ENCODE assay signal across 20 mouse cellular contexts in genomic region chr2:3710521-3710920, GRCm38 (mm10).
DNase-seq lines count a peak whose midpoint lies in the region; ATAC-seq lines count a peak whose summit lies in the region.
"Had no signal": no experiment of that assay in that cellular context is flagged by ENCODE, and none has a peak within 500 bp of the region (broad histone marks: within the 10 kb centered on the region; RNA-seq: fewer than 3 reads in every experiment).

No protein-coding gene starts in this region.

- H3K9me3 ChIP-seq in heart, embryonic 11.5 days (replicated peaks; ENCODE audit: control insufficient read depth, low read length), result no peaks in the 10 kb centered on the region
- no peaks in the 10 kb centered on the region for H3K9me3 ChIP-seq in heart, embryonic 10.5 days
- H3K9me3 ChIP-seq: forebrain, embryonic 13.5 days; G1E; heart, embryonic 12.5 days; hindbrain, embryonic 10.5 days had no signal

- H3K4me2 ChIP-seq in heart, embryonic 11.5 days, result no peak overlapping the region
- H3K4me2 ChIP-seq: forebrain, embryonic 13.5 days; heart, embryonic 12.5 days; hindbrain, embryonic 14.5 days had no signal

- WGBS in heart, embryonic 11.5 days (ENCODE audit: insufficient replicate concordance), result 85% methylated on average over 3 of the region's 3 CpGs
- 79% methylated on average over 3 of the region's 3 CpGs for WGBS in heart, embryonic 10.5 days

- no peak overlapping the region for H3K9ac ChIP-seq in heart, embryonic 11.5 days (ENCODE audit: low read depth, low read length)
- H3K9ac ChIP-seq: forebrain, embryonic 13.5 days; forebrain, postnatal 0 days; heart, embryonic 12.5 days; hindbrain, embryonic 14.5 days had no signal

- ATAC-seq in heart, embryonic 11.5 days (replicated peaks; ENCODE audit: insufficient number of reproducible peaks, low FRiP score, low TSS enrichment), result no peak
- peak; percentile 17; the same call in 1 of the 2 replicates for ATAC-seq in megakaryocyte, adult 5-6 weeks (ENCODE audit: poor library complexity, severe bottlenecking)
- ATAC-seq: forebrain, embryonic 13.5 days; forebrain, postnatal 0 days had no signal

- H3K36me3 ChIP-seq in heart, embryonic 11.5 days (ENCODE audit: control insufficient read depth, insufficient read depth, low read length), result no peaks in the 10 kb centered on the region
- no peaks in the 10 kb centered on the region for H3K36me3 ChIP-seq in heart, embryonic 10.5 days
- H3K36me3 ChIP-seq: embryonic facial prominence, embryonic 10.5 days; heart, embryonic 12.5 days; hindbrain, embryonic 10.5 days had no signal

- peak; percentile 49 for DNase-seq in heart, adult 11 months
- peak; percentile 82 for DNase-seq in T-cell, adult 2 months (ENCODE audit: low spot score)
- DNase-seq in neural tube, embryonic 10.5 days (ENCODE audit: extremely low spot score, low spot score), result no peak
- no peak for DNase-seq in yolk sac, embryonic 10.5 days (ENCODE audit: low spot score)
- no peak for DNase-seq in heart, embryonic 10.5 days (ENCODE audit: low spot score)
- DNase-seq: adrenal gland, postnatal 14 days; B cell, adult 2 months; cerebellum, adult 11-12 months; cerebellum, adult 9-11 months; forebrain, postnatal 0 days; gastrocnemius, adult 2 months; gastrocnemius, postnatal 25 days had no signal

- H3K27me3 ChIP-seq in heart, embryonic 11.5 days (ENCODE audit: control insufficient read depth, insufficient read depth, low read length), result 0 out of 2 replicates have a peak, but pooled peaks cover 2% of the 10 kb centered on the region
- H3K27me3 ChIP-seq in heart, embryonic 10.5 days (ENCODE audit: insufficient read depth, poor library complexity, severe bottlenecking), result peaks cover 13% of the 10 kb centered on the region; the same call in 1 of the 2 replicates
- H3K27me3 ChIP-seq: forebrain, embryonic 13.5 days; heart, embryonic 12.5 days had no signal

- H3K4me3 ChIP-seq in heart, embryonic 11.5 days (ENCODE audit: low read depth, low read length), result no peak overlapping the region
- H3K4me3 ChIP-seq in heart, embryonic 10.5 days, result no peak overlapping the region
- H3K4me3 ChIP-seq: embryonic facial prominence, embryonic 10.5 days; forebrain, embryonic 13.5 days; gastrocnemius, adult 2 months; heart, embryonic 12.5 days; hindbrain, embryonic 10.5 days had no signal

- H3K27ac ChIP-seq in heart, embryonic 11.5 days (ENCODE audit: low read depth, low read length), result no peak overlapping the region
- no peak overlapping the region for H3K27ac ChIP-seq in heart, embryonic 10.5 days
- H3K27ac ChIP-seq: embryonic facial prominence, embryonic 10.5 days; forebrain, embryonic 13.5 days; gastrocnemius, adult 2 months; hindbrain, embryonic 10.5 days; hindbrain, embryonic 14.5 days had no signal

- H3K4me1 ChIP-seq in heart, embryonic 11.5 days (ENCODE audit: control insufficient read depth, insufficient read depth, low read length), result no peaks in the 10 kb centered on the region
- H3K4me1 ChIP-seq in heart, embryonic 10.5 days, result no peaks in the 10 kb centered on the region; the same call in 1 of the 2 replicates
- H3K4me1 ChIP-seq: heart, embryonic 12.5 days had no signal

Comparison
In these comparisons a context has a peak if more than half of its experiments do, and no peak if none do; other contexts are left out.
1. DNase-seq: peak in heart, adult 11 months (single experiment) and T-cell, adult 2 months (single experiment); none in neural tube, embryonic 10.5 days (single experiment), yolk sac, embryonic 10.5 days (single experiment) and heart, embryonic 10.5 days (single experiment).